Mouse (Mus musculus) neutrophil, adult 65 days (primary cell): Measurements from ENCODE around the gene Gm7358. TPM values are rescaled to one million over a fixed set of nuclear protein-coding genes. Genes with fewer than 3 reads are reported as not detected.

Experiments
- total RNA-seq: library from RNA; stranded (reverse); gene quantifications from 2 replicates; pipeline ENCODE4 v1.2.4, GENCODE M21; 2023

Gene Gm7358
- not detected in 2 replicates for total RNA-seq

DNA sequence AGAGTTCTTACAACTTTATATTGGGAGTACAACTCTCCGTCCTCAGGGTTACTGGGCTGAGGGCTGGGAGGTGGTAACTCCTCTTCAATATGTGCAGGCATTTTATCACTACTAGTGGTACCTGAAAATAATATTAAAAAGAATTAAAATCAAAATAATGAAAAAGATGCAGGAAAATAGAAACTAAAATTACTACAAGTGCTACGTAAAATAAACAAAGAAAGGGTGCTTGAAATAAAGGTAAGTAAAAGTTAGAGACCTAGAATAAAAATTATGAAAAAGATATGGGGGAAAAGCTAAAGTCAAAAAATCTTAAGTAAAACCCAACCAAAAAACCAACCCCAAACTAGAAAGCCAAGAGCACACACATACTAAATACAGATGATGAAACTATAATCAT is at the start of gene Gm7358:
Gm7358 (minus strand) TSS at position 101 of the 400 bp plus-strand sequence.

Other genes starting within 250 kb of the Gm7358 start
- not detected in 2 replicates for gene Gm7168, start 111.2 kb downstream of the Gm7358 start, total RNA-seq
- not detected in 2 replicates for gene Gm7356, start 55.8 kb downstream of the Gm7358 start, total RNA-seq
- gene Dact2, start 144.8 kb upstream of the Gm7358 start, total RNA-seq = not detected in 2 replicates
- gene Smoc2, start 220.0 kb upstream of the Gm7358 start, total RNA-seq = 0.16 TPM in 1 of 2 replicates, not detected in the other